Mouse (Mus musculus) forebrain, embryonic 10.5 days (tissue): Measurements from ENCODE around the gene Amotl1. TPM values are rescaled to one million over a fixed set of nuclear protein-coding genes. Genes with fewer than 3 reads are reported as not detected.
"Not testable (repeated sequence)": the region's sequence is repeated elsewhere in the genome, so short reads cannot be mapped to it uniquely, and the experiment has no call there.

Experiments
- DNase-seq: peaks from one replicate; pipeline ENCODE4 v3.0.0-alpha.2; 2017; ENCODE audit warnings: low spot score; ENCODE audit errors: extremely low spot score
- H3K27ac ChIP-seq: fragments of 300-500 bp; sonication (generic); 2 replicates; pipeline ENCODE4 v1.5.1; 2016; ENCODE audit warnings: mild to moderate bottlenecking
- H3K27me3 ChIP-seq: fragments of 300-500 bp; sonication (generic); 2 replicates; pipeline ENCODE4 v1.6.1; 2016; ENCODE audit warnings: mild to moderate bottlenecking; ENCODE audit not compliant: poor library complexity, severe bottlenecking
- H3K36me3 ChIP-seq: fragments of 300-500 bp; sonication (generic); replicated peaks from 2 replicates; pipeline ENCODE4 v1.6.1; 2016; ENCODE audit warnings: mild to moderate bottlenecking, moderate library complexity
- H3K4me1 ChIP-seq: fragments of 300-500 bp; sonication (generic); 2 replicates; pipeline ENCODE4 v1.6.1; 2016
- H3K4me3 ChIP-seq: fragments of 300-500 bp; sonication (generic); 2 replicates; pipeline ENCODE4 v1.5.1; 2016; ENCODE audit warnings: mild to moderate bottlenecking, moderate library complexity
- H3K9me3 ChIP-seq: fragments of 300-500 bp; sonication (generic); 2 replicates; pipeline ENCODE4 v1.6.1; 2016; ENCODE audit warnings: mild to moderate bottlenecking, moderate library complexity
- WGBS: fragments of 180-500 bp; shearing (Covaris S2); methylation state at CpG from one replicate; pipeline ENCODE4 v1.1.7; 2016; 5-methylcytosine and 5-hydroxymethylcytosine counted together
- polyA plus RNA-seq: library from polyadenylated mRNA; unstranded; fragments of >200 nt; fragmentation: Nextera tagmentation; extraction: Ambion mirVana; gene quantifications from 2 replicates; pipeline ENCODE4 v1.2.1, GENCODE M21; 2016

The Amotl1 gene
- polyA plus RNA-seq: 15.7 and 17.3 TPM in 2 replicates

DNA sequence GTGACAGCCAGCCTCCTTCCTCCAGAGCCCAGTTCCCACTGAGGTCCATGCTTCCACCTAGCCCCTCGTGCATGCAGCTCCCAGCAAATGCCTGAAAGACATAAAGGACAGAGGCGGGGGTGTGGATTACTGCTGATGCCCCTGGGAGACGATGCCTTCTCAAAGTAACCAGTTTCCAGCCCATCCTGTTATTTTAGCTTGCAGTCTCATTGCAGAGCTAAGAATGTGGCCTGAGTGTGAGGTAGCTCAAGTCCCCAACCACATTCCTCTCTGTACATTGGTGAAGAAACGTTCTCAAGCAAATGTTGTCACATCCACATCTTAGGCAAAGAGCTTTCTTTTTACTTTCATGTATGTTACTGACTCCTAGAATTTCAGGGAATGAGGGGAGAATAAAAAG lies at the start of gene Amotl1:
Amotl1 (minus strand) TSS at position 101 of the 400 bp plus-strand sequence.
- Histone ChIP-seq H3K27ac (no peak within 1 kb of the TSS), H3K4me1 (peaks cover 33% of the 10 kb centered on the region), H3K36me3 (no peaks in the 10 kb centered on the region), H3K27me3 (no peaks in the 10 kb centered on the region), H3K4me3 (no peak within 1 kb of the TSS), H3K9me3 (no peaks in the 10 kb centered on the region)
- WGBS: 53% methylated on average over 4 of the region's 4 CpGs
- no peak for DNase-seq

DNA sequence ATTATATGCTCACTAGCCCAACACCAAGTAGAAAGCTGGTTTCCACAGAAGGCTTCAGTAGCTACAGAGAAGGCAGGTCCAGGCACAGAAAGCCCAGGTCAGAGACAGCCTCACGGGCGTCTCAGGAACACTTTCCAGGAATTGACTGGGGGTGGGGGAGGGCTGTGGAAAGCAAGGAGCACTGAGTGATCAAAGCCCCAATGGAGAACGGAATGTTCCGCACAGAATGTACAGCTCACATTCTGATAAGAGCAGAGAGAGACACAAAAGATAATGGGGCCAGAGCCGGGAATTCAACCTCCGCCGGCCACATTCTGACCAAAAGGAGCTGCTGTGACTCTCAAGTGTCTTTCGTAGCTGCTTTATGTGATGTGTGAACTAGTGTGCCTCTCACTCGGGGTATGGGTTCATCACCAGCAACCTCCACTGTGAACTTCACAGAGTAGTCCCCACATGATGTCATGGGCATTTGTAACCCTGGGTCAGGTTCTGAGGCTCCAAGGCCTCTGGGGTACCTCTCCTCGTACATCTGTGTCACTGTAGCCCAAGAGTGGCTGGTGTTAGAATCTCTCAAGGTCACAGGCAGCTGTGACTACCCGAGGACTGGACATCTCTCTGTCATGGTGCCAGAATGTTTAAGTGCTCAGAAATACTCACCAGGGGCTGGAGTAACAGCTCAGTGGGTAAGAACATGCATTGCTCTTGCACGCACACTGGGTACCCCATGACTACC lies 44.7 kb upstream of the Amotl1 start:
- no peaks in the 10 kb centered on the region for H3K9me3 ChIP-seq
- H3K27ac ChIP-seq: no peak overlapping the region
- H3K36me3 ChIP-seq: no peaks in the 10 kb centered on the region
- H3K4me1 ChIP-seq: no peaks in the 10 kb centered on the region
- no peaks in the 10 kb centered on the region for H3K27me3 ChIP-seq
- WGBS: 89% methylated on average over 12 of the region's 12 CpGs
- no peak for DNase-seq
- H3K4me3 ChIP-seq: no peak overlapping the region

DNA sequence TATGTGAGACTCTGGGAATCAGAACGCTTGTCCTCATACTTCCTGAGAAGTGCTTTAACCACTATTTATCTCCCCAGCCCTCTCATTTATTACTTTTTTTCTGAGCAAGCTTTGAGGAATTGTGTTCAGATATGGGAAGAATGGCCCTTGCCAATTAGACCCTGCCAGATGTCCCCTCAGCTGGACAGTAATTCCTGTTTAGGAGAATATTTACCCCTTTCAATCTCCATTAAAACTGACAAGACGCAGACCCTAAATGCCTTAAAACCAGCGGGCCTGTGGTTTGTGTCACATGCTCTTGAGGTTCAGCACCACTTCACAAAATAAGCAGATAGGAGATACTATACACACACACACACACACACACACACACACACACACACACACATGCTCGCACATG lies 39.5 kb upstream of the Amotl1 start:
- Histone ChIP-seq H3K36me3 (no peaks in the 10 kb centered on the region), H3K9me3 (no peaks in the 10 kb centered on the region), H3K4me3 (no peak overlapping the region), H3K27ac (no peak overlapping the region), H3K4me1 (no peaks in the 10 kb centered on the region), H3K27me3 (no peaks in the 10 kb centered on the region)
- no peak for DNase-seq
- WGBS: 89% methylated on average over 4 of the region's 4 CpGs

DNA sequence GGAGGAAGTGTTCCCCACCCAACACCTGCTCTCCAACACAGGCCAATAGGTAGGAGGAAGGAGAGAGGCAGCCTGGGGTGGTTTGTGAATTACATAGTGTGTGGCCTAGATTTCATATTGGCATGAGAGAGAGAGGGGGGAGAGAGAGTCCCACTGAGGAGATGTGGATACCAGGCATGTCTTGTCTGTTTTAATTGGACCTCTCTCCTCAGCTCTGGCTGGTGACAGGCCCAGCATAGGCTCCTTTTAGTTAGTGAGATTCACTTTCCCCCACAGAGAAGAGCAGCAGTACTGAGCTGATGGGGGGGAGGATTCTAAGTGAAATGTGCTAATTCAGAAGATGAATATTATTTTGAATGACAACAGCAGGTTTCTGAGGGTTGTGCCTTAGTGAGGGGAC lies 37.9 kb upstream of the Amotl1 start:
- no peak for DNase-seq
- Histone ChIP-seq H3K9me3 (0 out of 2 replicates have a peak, but pooled peaks cover 8% of the 10 kb centered on the region), H3K36me3 (no peaks in the 10 kb centered on the region), H3K27ac (no peak overlapping the region), H3K4me1 (no peaks in the 10 kb centered on the region), H3K27me3 (no peaks in the 10 kb centered on the region), H3K4me3 (no peak overlapping the region)

GRCm38 (mm10) chr9:14680584-14680983 lies 35.7 kb upstream of the Amotl1 start:
- Histone ChIP-seq H3K4me3 (no peak overlapping the region), H3K27ac (no peak overlapping the region), H3K4me1 (peaks cover 8% of the 10 kb centered on the region), H3K36me3 (no peaks in the 10 kb centered on the region), H3K27me3 (no peaks in the 10 kb centered on the region), H3K9me3 (0 out of 2 replicates have a peak, but pooled peaks cover 8% of the 10 kb centered on the region)
- 64% methylated on average over 2 of the region's 2 CpGs for WGBS
- no peak for DNase-seq

DNA sequence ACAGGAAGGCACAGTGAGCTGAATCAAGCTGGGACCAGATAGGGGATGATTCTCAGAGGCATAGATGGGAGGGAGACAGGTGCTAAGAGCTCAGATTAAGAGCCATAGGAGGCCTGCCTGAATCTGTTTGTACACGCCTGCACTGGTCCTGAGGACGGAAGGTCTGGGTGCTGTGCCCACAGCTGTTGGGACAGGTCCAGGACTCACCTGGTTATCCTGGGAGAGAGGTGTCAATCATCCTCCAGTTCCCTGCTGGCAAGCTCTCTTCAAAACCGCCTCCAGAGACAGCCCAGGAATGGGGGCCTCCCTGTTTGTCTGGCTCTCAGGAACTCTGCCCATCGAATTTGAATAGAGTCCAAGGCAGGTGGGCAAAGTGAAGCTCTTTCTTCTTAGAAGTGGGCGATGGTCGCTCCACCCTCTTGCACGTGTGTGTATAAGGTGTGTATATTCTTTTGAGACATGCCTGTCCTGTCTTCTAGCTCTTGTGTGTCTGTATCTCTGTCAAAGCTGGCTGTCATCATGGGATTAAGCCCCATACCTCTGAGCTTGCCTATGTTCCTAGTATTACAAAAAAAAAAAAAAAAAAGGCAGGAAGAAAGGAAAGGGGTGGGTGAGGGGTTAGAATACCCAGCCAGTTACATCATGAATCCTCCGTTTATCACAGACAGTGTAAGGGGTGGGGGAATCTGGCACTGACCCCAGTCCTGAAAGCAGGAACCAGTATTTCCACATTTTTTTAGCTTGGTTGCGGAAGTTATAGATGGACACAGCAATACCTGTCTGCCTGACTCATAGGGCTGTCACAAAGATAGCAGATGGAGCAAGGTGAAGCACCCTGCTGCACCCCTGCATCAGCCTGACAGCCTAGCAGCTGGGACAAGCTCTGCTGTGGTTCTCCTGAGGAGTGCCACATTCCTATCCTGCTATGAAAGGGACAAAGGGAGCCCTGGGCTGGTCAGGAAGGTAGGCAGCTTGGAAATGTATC lies 31.1 kb upstream of the Amotl1 start:
- 0 out of 2 replicates have a peak, but pooled peaks cover 8% of the 10 kb centered on the region for H3K9me3 ChIP-seq
- H3K27ac ChIP-seq: no peak overlapping the region
- H3K36me3 ChIP-seq: no peaks in the 10 kb centered on the region
- no peak overlapping the region for H3K4me3 ChIP-seq
- H3K27me3 ChIP-seq: no peaks in the 10 kb centered on the region
- 57% methylated on average over 9 of the region's 9 CpGs for WGBS
- H3K4me1 ChIP-seq: peaks cover 10% of the 10 kb centered on the region
- no peak for DNase-seq

DNA sequence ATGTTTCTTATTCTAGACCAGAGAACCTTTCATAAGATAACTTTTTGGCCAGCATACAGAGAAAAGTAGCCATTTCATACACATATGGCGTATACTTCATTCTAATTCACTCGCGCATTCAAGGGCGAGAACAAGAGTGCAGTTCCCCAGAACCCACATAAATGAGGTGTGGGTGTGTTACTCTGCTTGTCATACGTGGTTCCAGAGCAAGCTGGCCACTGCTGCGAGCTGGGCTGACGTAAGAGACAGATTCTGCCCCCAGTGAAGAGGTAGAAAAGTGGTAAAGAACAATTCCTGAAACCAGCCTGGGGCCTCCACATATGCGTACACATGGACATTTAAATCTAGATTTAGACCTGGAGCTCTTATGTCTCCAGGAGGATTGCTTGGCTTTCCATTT lies 29.6 kb upstream of the Amotl1 start:
- Histone ChIP-seq H3K36me3 (no peaks in the 10 kb centered on the region), H3K4me1 (peaks cover 10% of the 10 kb centered on the region), H3K9me3 (0 out of 2 replicates have a peak, but pooled peaks cover 8% of the 10 kb centered on the region), H3K27me3 (no peaks in the 10 kb centered on the region), H3K27ac (no peak overlapping the region), H3K4me3 (no peak overlapping the region)
- WGBS: 91% methylated on average over 8 of the region's 8 CpGs
- no peak for DNase-seq

DNA sequence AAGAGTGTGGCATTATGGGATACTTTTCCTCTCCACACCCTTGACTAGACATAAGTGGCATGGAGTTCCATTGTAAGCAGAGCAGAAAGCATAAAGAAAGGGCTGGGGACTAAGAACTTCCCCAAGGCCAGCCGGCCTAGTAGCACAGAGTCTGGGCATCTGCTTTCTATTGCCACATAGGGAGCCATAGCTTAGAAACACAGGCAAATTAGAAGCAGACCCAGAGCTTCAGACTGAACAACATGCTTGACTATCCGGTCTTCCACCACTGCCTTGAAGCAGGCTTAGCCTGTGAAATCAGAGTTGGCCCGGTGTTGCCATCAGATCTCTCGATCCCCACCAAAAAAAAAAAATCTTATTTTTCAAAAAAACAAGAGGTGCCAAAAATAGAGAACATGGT lies 28.3 kb upstream of the Amotl1 start:
- WGBS: 68% methylated on average over 4 of the region's 4 CpGs
- Histone ChIP-seq H3K9me3 (no peaks in the 10 kb centered on the region), H3K4me3 (no peak overlapping the region), H3K27me3 (no peaks in the 10 kb centered on the region), H3K27ac (peak overlapping the region; percentile 22; the same call in 1 of the 2 replicates), H3K36me3 (no peaks in the 10 kb centered on the region), H3K4me1 (peaks cover 10% of the 10 kb centered on the region)
- peak; percentile 17 for DNase-seq

DNA sequence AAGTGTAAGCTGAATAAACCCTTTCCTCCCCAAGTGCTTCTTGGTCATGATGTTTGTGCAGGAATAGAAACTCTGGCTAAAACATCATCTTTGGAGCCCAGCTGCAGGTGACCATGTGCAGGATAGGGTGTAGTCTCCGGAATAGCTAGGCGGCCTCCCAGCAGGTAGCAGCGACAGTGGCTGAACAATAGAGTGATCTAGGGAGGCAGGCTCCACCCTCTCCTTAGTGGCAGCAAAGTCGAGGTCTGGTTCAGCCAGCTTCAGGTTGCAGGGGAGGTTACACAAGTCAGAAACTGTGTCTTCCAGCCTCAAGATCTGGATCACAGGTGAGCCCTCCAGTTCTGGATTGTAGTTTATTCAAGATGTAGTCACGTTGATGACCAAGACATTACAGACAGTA lies 27.1 kb upstream of the Amotl1 start:
- 40% methylated on average over 5 of the region's 5 CpGs for WGBS
- not testable (repeated sequence) for H3K9me3 ChIP-seq, H3K4me3 ChIP-seq, H3K27ac ChIP-seq, DNase-seq, H3K27me3 ChIP-seq, H3K36me3 ChIP-seq, H3K4me1 ChIP-seq

GRCm38 (mm10) chr9:14668382-14668781 lies 23.5 kb upstream of the Amotl1 start:
- Histone ChIP-seq H3K27me3 (no peaks in the 10 kb centered on the region), H3K36me3 (no peaks in the 10 kb centered on the region), H3K9me3 (no peaks in the 10 kb centered on the region), H3K27ac (no peak overlapping the region), H3K4me1 (no peaks in the 10 kb centered on the region; the same call in 1 of the 2 replicates), H3K4me3 (no peak overlapping the region)
- DNase-seq: no peak
- WGBS: 80% methylated on average over 3 of the region's 3 CpGs

DNA sequence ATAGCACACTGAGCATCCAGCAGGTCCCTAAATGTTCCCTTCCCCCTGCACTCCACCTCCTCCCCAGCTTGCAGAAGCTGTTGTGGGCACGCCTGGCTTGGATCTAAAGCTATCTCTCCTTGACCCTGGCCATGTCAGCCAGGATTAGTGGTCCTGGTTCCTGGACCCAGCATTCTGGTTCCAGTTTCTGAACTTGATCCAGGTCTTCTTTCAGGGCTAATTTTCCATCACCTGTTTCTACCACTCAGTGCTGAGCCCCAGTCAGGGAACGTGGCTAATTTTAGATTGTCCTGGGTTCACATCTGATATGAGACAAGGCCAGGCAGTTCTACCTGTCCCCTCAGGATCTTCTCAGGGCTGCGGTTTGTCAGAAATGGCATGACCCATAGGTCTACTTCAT lies 21.2 kb upstream of the Amotl1 start:
- no peaks in the 10 kb centered on the region for H3K27me3 ChIP-seq
- H3K9me3 ChIP-seq: no peaks in the 10 kb centered on the region
- no peak overlapping the region for H3K27ac ChIP-seq
- no peaks in the 10 kb centered on the region for H3K36me3 ChIP-seq
- WGBS: 91% methylated on average over 3 of the region's 3 CpGs
- no peaks in the 10 kb centered on the region for H3K4me1 ChIP-seq
- no peak overlapping the region for H3K4me3 ChIP-seq
- DNase-seq: no peak

DNA sequence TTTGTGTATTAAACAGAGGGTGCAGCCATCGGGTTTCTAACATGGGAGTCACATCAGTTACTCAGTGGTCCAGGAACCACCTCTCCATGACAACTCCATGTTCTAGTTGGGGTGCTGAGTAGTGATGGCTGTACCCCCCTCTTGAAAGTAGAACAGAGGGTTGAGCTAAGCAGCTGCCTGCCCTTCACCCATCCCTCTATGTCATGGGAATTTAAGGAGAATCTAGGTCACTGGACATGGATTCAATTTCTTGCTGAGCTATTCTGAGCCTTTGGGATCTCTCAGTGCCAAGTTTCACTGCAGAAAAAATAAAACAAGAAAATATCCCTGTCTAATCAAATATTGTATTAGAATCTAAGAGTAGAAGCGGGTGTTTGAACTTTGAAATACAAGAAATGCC lies 18.7 kb upstream of the Amotl1 start:
- Histone ChIP-seq H3K27me3 (no peaks in the 10 kb centered on the region), H3K4me3 (no peak overlapping the region), H3K36me3 (no peaks in the 10 kb centered on the region), H3K4me1 (no peaks in the 10 kb centered on the region), H3K9me3 (no peaks in the 10 kb centered on the region), H3K27ac (no peak overlapping the region)
- 94% methylated on average over 2 of the region's 2 CpGs for WGBS
- DNase-seq: no peak

DNA sequence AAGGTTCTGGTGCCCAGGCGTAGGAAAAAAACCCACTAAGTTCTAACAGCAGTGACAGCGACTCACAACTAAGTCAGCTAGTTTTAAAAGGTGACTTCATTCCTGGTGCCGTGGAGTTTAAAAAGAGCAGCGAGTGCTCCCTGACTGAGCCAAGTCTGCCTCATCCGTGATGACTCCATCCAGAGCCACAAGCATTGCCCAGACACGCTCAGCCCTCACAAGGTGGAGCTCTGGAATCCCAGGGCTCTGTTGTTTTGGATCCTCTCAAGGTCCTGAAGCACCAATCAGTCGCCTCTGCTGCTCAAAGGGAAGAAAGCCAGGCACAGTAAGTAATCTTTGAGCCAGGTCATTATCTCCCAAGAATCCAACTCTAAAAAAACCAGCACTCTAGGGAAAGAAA lies 18.0 kb upstream of the Amotl1 start:
- no peaks in the 10 kb centered on the region for H3K4me1 ChIP-seq
- 69% methylated on average over 7 of the region's 7 CpGs for WGBS
- no peak overlapping the region for H3K27ac ChIP-seq
- no peaks in the 10 kb centered on the region for H3K27me3 ChIP-seq
- no peak for DNase-seq
- no peak overlapping the region for H3K4me3 ChIP-seq
- H3K36me3 ChIP-seq: no peaks in the 10 kb centered on the region
- no peaks in the 10 kb centered on the region for H3K9me3 ChIP-seq
